Mouse (Mus musculus) MEL (cell line): Measurements from ENCODE around the gene Ndufs2. TPM values are rescaled to one million over a fixed set of nuclear protein-coding genes. Genes with fewer than 3 reads are reported as not detected.

Experiments
- DNase-seq: peaks from one replicate; pipeline ENCODE4 v3.0.0; 2011; ENCODE audit warnings: low read depth, low spot score
- H3K27ac ChIP-seq: 2 replicates; pipeline ENCODE4 v1.5.1; 2012; ENCODE audit warnings: low read depth, mild to moderate bottlenecking, control low read depth, low read length, moderate library complexity; ENCODE audit not compliant: control insufficient read depth
- H3K27me3 ChIP-seq, 2 experiments: fragments of 150-350 bp in 1 of 2; sonication (generic) in 1 of 2; 2 replicates each; pipeline ENCODE4 v1.6.1; 2012; ENCODE audit warnings: low read length in 2 of 2, mild to moderate bottlenecking in 2 of 2, improper control_type of control experiment in 1 of 2, moderate library complexity in 1 of 2; ENCODE audit not compliant: insufficient read depth in 2 of 2, control insufficient read depth in 1 of 2
- H3K36me3 ChIP-seq, 2 experiments: 2 replicates each; pipeline ENCODE4 v1.6.1; 2012 to 2014; ENCODE audit warnings: low read length in 2 of 2, improper control_type of control experiment in 1 of 2, inconsistent platforms in 1 of 2, mild to moderate bottlenecking in 1 of 2; ENCODE audit not compliant: insufficient read depth in 2 of 2, control insufficient read depth in 1 of 2
- H3K4me1 ChIP-seq, 2 experiments: fragments of 150-350 bp in 1 of 2; sonication (generic) in 1 of 2; 2 replicates each; pipeline ENCODE4 v1.6.1; 2012; ENCODE audit warnings: low read length in 2 of 2, improper control_type of control experiment in 1 of 2, mild to moderate bottlenecking in 1 of 2; ENCODE audit not compliant: insufficient read depth in 2 of 2, control insufficient read depth in 1 of 2
- H3K4me3 ChIP-seq, 2 experiments: fragments of 150-350 bp in 1 of 2; sonication (generic) in 1 of 2; 2 replicates each; pipeline ENCODE4 v1.5.1; 2012; ENCODE audit warnings: low read depth in 2 of 2, low read length in 2 of 2, mild to moderate bottlenecking in 2 of 2, moderate library complexity in 2 of 2, control low read depth in 1 of 2, improper control_type of control experiment in 1 of 2; ENCODE audit not compliant: control insufficient read depth in 1 of 2, insufficient read depth in 1 of 2
- H3K79me2 ChIP-seq: 2 replicates; pipeline ENCODE4 v1.6.1; 2012; ENCODE audit warnings: mild to moderate bottlenecking, low read length, moderate library complexity; ENCODE audit not compliant: control insufficient read depth, poor library complexity, insufficient read depth
- H3K9ac ChIP-seq: 2 replicates; pipeline ENCODE4 v1.6.1; 2012; ENCODE audit warnings: low read depth, mild to moderate bottlenecking, control low read depth, low read length, moderate library complexity; ENCODE audit not compliant: control insufficient read depth, poor library complexity, severe bottlenecking
- H3K9me3 ChIP-seq: fragments of 150-350 bp; sonication (generic); replicated peaks from 2 replicates; pipeline ENCODE4 v1.6.1; 2012; ENCODE audit warnings: mild to moderate bottlenecking, low read length, improper control_type of control experiment, moderate library complexity; ENCODE audit not compliant: insufficient read depth
- BHLHE40 ChIP-seq: IDR thresholded peaks from 2 replicates; pipeline ENCODE4 v1.6.1; 2012; ENCODE audit warnings: low read depth, mild to moderate bottlenecking, inconsistent platforms, low read length, improper control_type of control experiment, borderline replicate concordance
- CHD1 ChIP-seq: IDR thresholded peaks from 2 replicates; pipeline ENCODE4 v1.6.1; 2012; ENCODE audit warnings: low read depth, mild to moderate bottlenecking, inconsistent platforms, low read length, improper control_type of control experiment
- CTCF ChIP-seq, 3 experiments: IDR thresholded peaks in 2 of 3; conservative IDR thresholded peaks in 1 of 3; 2 replicates each; pipeline ENCODE4 v1.5.1; 2011 to 2012; ENCODE audit warnings: low read length in 3 of 3, low read depth in 2 of 3, mild to moderate bottlenecking in 2 of 3, improper control_type of control experiment in 1 of 3, inconsistent platforms in 1 of 3, mixed read lengths in 1 of 3, moderate library complexity in 1 of 3; ENCODE audit not compliant: control insufficient read depth in 1 of 3, insufficient read depth in 1 of 3, poor library complexity in 1 of 3, severe bottlenecking in 1 of 3
- E2F4 ChIP-seq: IDR thresholded peaks from 2 replicates; pipeline ENCODE4 v1.6.1; 2011; ENCODE audit warnings: low read depth, low read length, improper control_type of control experiment, borderline replicate concordance
- ELF1 ChIP-seq: IDR thresholded peaks from 2 replicates; pipeline ENCODE4 v1.6.1; 2014; ENCODE audit warnings: low read depth, mild to moderate bottlenecking, inconsistent platforms, low read length, improper control_type of control experiment, moderate library complexity
- EP300 ChIP-seq, 2 experiments: IDR thresholded peaks; 2 replicates each; pipeline ENCODE4 v1.6.1; 2011; ENCODE audit warnings: improper control_type of control experiment in 2 of 2, low read length in 2 of 2, low read depth in 1 of 2, mild to moderate bottlenecking in 1 of 2
- ETS1 ChIP-seq: IDR thresholded peaks from 2 replicates; pipeline ENCODE4 v1.6.1; 2012; ENCODE audit warnings: low read depth, mild to moderate bottlenecking, inconsistent platforms, low read length, improper control_type of control experiment, moderate library complexity
- GABPA ChIP-seq: IDR thresholded peaks from 2 replicates; pipeline ENCODE4 v1.6.1; 2012; ENCODE audit warnings: low read depth, mild to moderate bottlenecking, inconsistent platforms, low read length, improper control_type of control experiment, moderate library complexity
- HCFC1 ChIP-seq: IDR thresholded peaks from 2 replicates; pipeline ENCODE4 v1.6.1; 2012; ENCODE audit warnings: low read depth, mild to moderate bottlenecking, inconsistent platforms, low read length, improper control_type of control experiment, moderate library complexity
- JUND ChIP-seq: IDR thresholded peaks from 2 replicates; pipeline ENCODE4 v1.6.1; 2011; ENCODE audit warnings: low read depth, mild to moderate bottlenecking, improper control_type of control experiment, low read length
- KAT2A ChIP-seq: conservative IDR thresholded peaks from 2 replicates; pipeline ENCODE4 v1.6.1; 2012; ENCODE audit warnings: low read depth, low read length, improper control_type of control experiment, inconsistent platforms
- MAX ChIP-seq: IDR thresholded peaks from 2 replicates; pipeline ENCODE4 v1.6.1; 2011; ENCODE audit warnings: low read length, improper control_type of control experiment
- MAZ ChIP-seq: IDR thresholded peaks from 2 replicates; pipeline ENCODE4 v1.6.1; 2012; ENCODE audit warnings: low read depth, mild to moderate bottlenecking, inconsistent platforms, low read length, improper control_type of control experiment
- MXI1 ChIP-seq: IDR thresholded peaks from 2 replicates; pipeline ENCODE4 v1.6.1; 2011; ENCODE audit warnings: mild to moderate bottlenecking, low read depth, low read length, improper control_type of control experiment
- MYB ChIP-seq: IDR thresholded peaks from 2 replicates; pipeline ENCODE4 v1.6.1; 2011; ENCODE audit warnings: mild to moderate bottlenecking, low read depth, low read length, improper control_type of control experiment
- NELFE ChIP-seq: IDR thresholded peaks from 2 replicates; pipeline ENCODE4 v1.6.1; 2011; ENCODE audit warnings: low read depth, low read length, improper control_type of control experiment
- POLR2A ChIP-seq, 2 experiments: IDR thresholded peaks; 2 replicates each; pipeline ENCODE4 v1.6.1; 2011 to 2012; ENCODE audit warnings: low read length in 2 of 2, mild to moderate bottlenecking in 2 of 2, control low read depth in 1 of 2, improper control_type of control experiment in 1 of 2, low read depth in 1 of 2, moderate library complexity in 1 of 2; ENCODE audit not compliant: control insufficient read depth in 1 of 2, insufficient read depth in 1 of 2, poor library complexity in 1 of 2
- POLR2AphosphoS5 ChIP-seq: IDR thresholded peaks from 2 replicates; pipeline ENCODE4 v1.6.1; 2012; ENCODE audit warnings: low read depth, borderline replicate concordance, mild to moderate bottlenecking, inconsistent platforms, low read length, moderate library complexity, mixed read lengths
- RAD21 ChIP-seq: IDR thresholded peaks from 2 replicates; pipeline ENCODE4 v1.6.1; 2011; ENCODE audit warnings: mild to moderate bottlenecking, low read depth, low read length, improper control_type of control experiment
- RCOR1 ChIP-seq: IDR thresholded peaks from 2 replicates; pipeline ENCODE4 v1.6.1; 2012; ENCODE audit warnings: low read depth, mild to moderate bottlenecking, inconsistent platforms, low read length, improper control_type of control experiment
- SMC3 ChIP-seq: IDR thresholded peaks from 2 replicates; pipeline ENCODE4 v1.6.1; 2011; ENCODE audit warnings: low read depth, low read length, improper control_type of control experiment
- TCF12 ChIP-seq: IDR thresholded peaks from 2 replicates; pipeline ENCODE4 v1.6.1; 2014; ENCODE audit warnings: low read depth, mild to moderate bottlenecking, inconsistent platforms, low read length, improper control_type of control experiment, moderate library complexity
- UBTF ChIP-seq: IDR thresholded peaks from 2 replicates; pipeline ENCODE4 v1.6.1; 2012; ENCODE audit warnings: low read depth, mild to moderate bottlenecking, inconsistent platforms, low read length, improper control_type of control experiment, moderate library complexity, borderline replicate concordance; ENCODE audit not compliant: insufficient read depth
- USF1 ChIP-seq: IDR thresholded peaks from 2 replicates; pipeline ENCODE4 v1.6.1; 2014; ENCODE audit warnings: low read depth, mild to moderate bottlenecking, inconsistent platforms, low read length, improper control_type of control experiment, moderate library complexity
- USF2 ChIP-seq, 2 experiments: IDR thresholded peaks; 2 replicates each; pipeline ENCODE4 v1.6.1; 2011 to 2012; ENCODE audit warnings: improper control_type of control experiment in 2 of 2, low read length in 2 of 2, borderline replicate concordance in 1 of 2, inconsistent platforms in 1 of 2, low read depth in 1 of 2, mild to moderate bottlenecking in 1 of 2; ENCODE audit not compliant: insufficient read depth in 1 of 2
- ZC3H11A ChIP-seq: IDR thresholded peaks from 2 replicates; pipeline ENCODE4 v1.6.1; 2012; ENCODE audit warnings: low read depth, mild to moderate bottlenecking, inconsistent platforms, low read length, improper control_type of control experiment
- ZMIZ1 ChIP-seq: IDR thresholded peaks from 2 replicates; pipeline ENCODE4 v1.6.1; 2012; ENCODE audit warnings: low read depth, mild to moderate bottlenecking, inconsistent platforms, low read length, improper control_type of control experiment, moderate library complexity
- ZNF384 ChIP-seq: IDR thresholded peaks from 2 replicates; pipeline ENCODE4 v1.6.1; 2012; ENCODE audit warnings: low read depth, mild to moderate bottlenecking, inconsistent platforms, low read length, improper control_type of control experiment
- polyA plus RNA-seq, 2 experiments: library from polyadenylated mRNA; stranded (reverse) in 1 of 2; unstranded in 1 of 2; fragments of >175 nt in 1 of 2; fragments of >200 nt in 1 of 2; gene quantifications; 2 replicates each; pipeline versions ENCODE4 v1.2.1 to v1.2.4; 2012; ENCODE audit warnings: low replicate concordance in 2 of 2, low read depth in 1 of 2; ENCODE audit not compliant: insufficient read length in 2 of 2, insufficient read depth in 1 of 2, missing spikeins in 1 of 2
- total RNA-seq: library from RNA; depleted of rRNA; stranded (reverse); fragments of 300-350 nt; gene quantifications from 2 replicates; pipeline ENCODE4 v1.2.3, GENCODE M21; 2012

Ndufs2 gene
- total and polyA plus RNA-seq, 3 experiments, result 169 to 415 (median 292) TPM

DNA sequence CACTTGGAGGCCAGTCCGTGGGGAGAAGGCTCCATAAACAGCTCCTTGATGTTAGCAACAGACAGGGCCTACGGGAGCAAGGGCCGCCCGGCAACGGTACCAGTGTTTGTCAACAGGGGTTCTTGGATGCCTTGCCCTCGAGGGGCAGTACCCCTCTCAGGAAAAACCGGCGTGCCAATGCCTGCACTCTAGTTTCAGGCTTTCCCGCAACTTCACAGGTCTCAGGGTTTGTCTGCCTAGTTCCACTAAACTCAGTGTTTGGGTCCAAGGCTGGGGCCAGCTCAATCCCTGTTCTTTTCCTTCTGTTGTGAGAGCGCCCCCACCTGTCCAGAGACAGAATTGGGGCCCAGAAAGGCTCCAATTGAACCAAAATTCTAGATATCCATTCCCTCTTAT lies 30.3 kb upstream of the Ndufs2 start:
- H3K79me2 ChIP-seq, result peaks cover 5% of the 10 kb centered on the region; the same call in 1 of the 2 replicates
- no peaks in the 10 kb centered on the region for H3K27me3 ChIP-seq
- peak overlapping the region; percentile 62 to 80 for H3K4me3 ChIP-seq
- H3K9ac ChIP-seq, result peak overlapping the region; percentile 85
- DNase-seq, result peak; percentile 89
- TF ChIP-seq USF2 (IDR thresholded peaks at IDR 0.05; ENCODE audit: borderline replicate concordance in 1 of 2, insufficient read depth in 1 of 2, low read depth in 1 of 2, low read length in 2 of 2), result no peak
- TF ChIP-seq NELFE, result peak; percentile 11; the same call in 1 of the 2 replicates
- TF ChIP-seq RCOR1, result 0 out of 2 replicates have a peak, but pooled peaks have one; percentile 27
- TF ChIP-seq TCF12, result no peak
- no peak for TF ChIP-seq JUND
- no peak for TF ChIP-seq POLR2A (IDR thresholded peaks at IDR 0.05; ENCODE audit: control insufficient read depth in 1 of 2, insufficient read depth in 1 of 2, low read depth in 1 of 2, low read length in 2 of 2, poor library complexity in 1 of 2)
- peak; percentile 37 for TF ChIP-seq MAZ
- no peak for TF ChIP-seq USF1
- 0 out of 4 replicates have a peak, but pooled peaks of 1 of the 2 experiments have one; percentile 24 for TF ChIP-seq EP300 (IDR thresholded peaks at IDR 0.05; ENCODE audit: low read depth in 1 of 2, low read length in 2 of 2)
- TF ChIP-seq ZMIZ1, result 0 out of 2 replicates have a peak, but pooled peaks have one; percentile 44
- 0 out of 2 replicates have a peak, but pooled peaks have one; percentile 43 for TF ChIP-seq ZC3H11A
- no peak for TF ChIP-seq ZNF384
- TF ChIP-seq CHD1, result peak; percentile 80; the same call in 1 of the 2 replicates
- no peak for TF ChIP-seq KAT2A
- TF ChIP-seq BHLHE40, result no peak
- TF ChIP-seq MYB, result no peak
- peak; percentile 70 for TF ChIP-seq SMC3
- no peak for TF ChIP-seq GABPA
- no peak for TF ChIP-seq POLR2AphosphoS5
- no peak for TF ChIP-seq E2F4
- TF ChIP-seq CTCF (IDR thresholded peaks at IDR 0.05 in 2 of 3, conservative IDR thresholded peaks at IDR 0.05 in 1 of 3; ENCODE audit: control insufficient read depth in 1 of 3, insufficient read depth in 1 of 3, low read depth in 2 of 3, low read length in 3 of 3, poor library complexity in 1 of 3, severe bottlenecking in 1 of 3), result peak; percentile 69 to 86 (median 76)
- no peak for TF ChIP-seq ELF1
- no peak for TF ChIP-seq UBTF
- peak; percentile 57 for TF ChIP-seq RAD21
- no peak; the same call in 1 of the 2 replicates for TF ChIP-seq HCFC1
- TF ChIP-seq MXI1, result peak; percentile 48; the same call in 1 of the 2 replicates
- peak; percentile 52; the same call in 1 of the 2 replicates for TF ChIP-seq ETS1
- no peak for TF ChIP-seq MAX
- H3K36me3 ChIP-seq, result peaks cover 0 to 7% of the 10 kb centered on the region in 2 experiments; a peak in 3 of 4 replicates
- no peaks in the 10 kb centered on the region for H3K9me3 ChIP-seq
- H3K4me1 ChIP-seq, result peaks cover 0 to 10% of the 10 kb centered on the region in 2 experiments; a peak in 1 of 4 replicates
- H3K27ac ChIP-seq, result peak overlapping the region; percentile 93
